Mouse (Mus musculus): ENCODE data around the gene Angptl2.

DNA sequence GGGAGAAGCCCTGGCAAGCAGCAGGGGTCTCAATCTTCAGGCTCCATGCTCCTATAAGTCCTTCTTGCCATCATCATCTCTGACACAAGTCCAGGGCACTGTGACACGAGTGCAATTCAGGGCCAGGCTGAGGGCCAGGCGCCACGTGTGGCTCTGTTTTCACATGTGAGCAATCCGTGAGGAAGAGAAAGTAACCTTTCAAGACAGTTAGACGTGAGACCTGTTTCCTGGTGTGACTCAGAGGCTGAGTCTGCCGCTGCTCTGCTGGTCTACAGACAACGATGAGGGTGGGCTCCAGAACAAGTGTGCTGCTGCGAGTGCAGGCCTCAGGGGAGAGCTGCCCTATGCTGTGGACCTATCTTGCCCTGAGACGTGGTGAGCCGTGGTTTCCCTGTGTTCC lies 42.7 kb upstream of the Angptl2 start:
- TF ChIP-seq CTCF (IDR thresholded peaks at IDR 0.05; ENCODE audit: control insufficient read depth, insufficient read depth, low read length) = no peak
- TF ChIP-seq POLR2A (IDR thresholded peaks at IDR 0.05; ENCODE audit: borderline replicate concordance, control insufficient read depth, low read depth, low read length) = no peak
